Mouse (Mus musculus) CH12.LX (cell line): ENCODE results near the gene St8sia1.

Experiments
- JUN ChIP-seq: IDR thresholded peaks from 2 replicates; pipeline ENCODE4 v1.6.1; 2011; ENCODE audit warnings: low read depth, mild to moderate bottlenecking, low read length, improper control_type of control experiment, moderate library complexity; ENCODE audit not compliant: insufficient read depth
- MAFK ChIP-seq: IDR thresholded peaks from 2 replicates; pipeline ENCODE4 v1.6.1; 2011; ENCODE audit warnings: low read length, improper control_type of control experiment; ENCODE audit not compliant: insufficient replicate concordance
- POLR2A ChIP-seq: IDR thresholded peaks from 2 replicates; pipeline ENCODE4 v1.6.1; 2011; ENCODE audit warnings: low read depth, mild to moderate bottlenecking, improper control_type of control experiment, low read length

DNA sequence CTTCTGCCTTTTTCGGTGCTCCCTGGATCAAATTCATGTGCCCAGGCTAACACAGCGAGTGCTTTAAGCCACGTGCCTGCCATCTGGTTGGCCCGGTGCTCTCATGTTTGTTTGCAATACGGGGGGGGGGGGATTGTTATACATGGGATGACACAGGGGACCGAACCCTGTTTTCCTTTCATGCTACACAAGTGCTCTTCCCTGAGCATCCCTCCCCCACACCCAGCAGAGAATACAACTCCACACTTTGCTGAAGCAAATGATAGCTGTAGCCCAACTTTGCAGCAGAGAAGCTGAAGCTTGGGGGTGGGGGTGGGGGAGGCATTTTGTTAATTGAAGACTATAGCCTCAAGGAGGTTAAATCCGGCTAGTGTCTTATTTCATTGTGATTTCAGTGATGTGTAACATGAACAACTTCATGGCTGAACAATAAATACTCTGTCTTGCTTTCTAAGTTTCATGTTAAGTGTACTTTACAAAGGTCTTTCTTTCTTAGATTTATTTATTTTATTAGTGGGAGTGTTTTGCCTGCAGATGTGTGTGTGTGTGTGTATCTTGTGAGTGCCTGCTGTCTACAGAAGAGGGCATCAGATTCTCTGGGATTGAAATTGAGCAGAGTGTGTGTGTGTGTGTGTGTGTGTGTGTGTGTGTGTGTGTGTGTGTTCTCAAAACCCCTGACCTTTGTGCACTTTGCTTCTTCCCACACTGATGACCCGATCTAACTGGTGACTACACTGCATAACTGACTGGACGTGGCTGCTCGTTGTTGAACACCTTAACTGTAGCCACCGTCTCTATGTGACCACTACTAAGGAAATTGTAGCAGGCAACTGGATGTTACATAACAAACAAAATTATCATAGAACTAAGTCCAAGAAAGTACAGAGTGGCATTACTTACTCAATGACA is 161.4 kb downstream of the St8sia1 start:
- TF ChIP-seq JUN (no peak), MAFK (no peak), POLR2A (no peak)
